Mouse (Mus musculus): Measurements from ENCODE around the gene Cmbl. TPM values are rescaled to one million over a fixed set of nuclear protein-coding genes. Genes with fewer than 3 reads are reported as not detected.

Cmbl gene
- polyA plus RNA-seq, 1 experiment from 2014 or later: 3.1 TPM

Other genes starting within 250 kb of the Cmbl start
- gene Ankrd33b, start 197.7 kb upstream of the Cmbl start, polyA plus RNA-seq (2015; fragmentation: Nextera tagmentation; extraction: Ambion mirVana): 0.83 and 0.99 TPM in 2 replicates
- gene Ropn1l, start 111.7 kb upstream of the Cmbl start, polyA plus RNA-seq (2015; fragmentation: Nextera tagmentation; extraction: Ambion mirVana): 0.96 and 1.5 TPM in 2 replicates
- gene March6, start 34.3 kb upstream of the Cmbl start, polyA plus RNA-seq (2015; fragmentation: Nextera tagmentation; extraction: Ambion mirVana): 58.2 and 61.3 TPM in 2 replicates
- 542 and 545 TPM in 2 replicates for gene Cct5, start 36.4 kb downstream of the Cmbl start, polyA plus RNA-seq (2015; fragmentation: Nextera tagmentation; extraction: Ambion mirVana)
- 10.8 and 11.0 TPM in 2 replicates for gene Fam173b, start 36.5 kb downstream of the Cmbl start, polyA plus RNA-seq (2015; fragmentation: Nextera tagmentation; extraction: Ambion mirVana)

All from neural tube, embryonic 13.5 days (tissue).